Mouse (Mus musculus): ENCODE results near the gene Glis3.

DNA sequence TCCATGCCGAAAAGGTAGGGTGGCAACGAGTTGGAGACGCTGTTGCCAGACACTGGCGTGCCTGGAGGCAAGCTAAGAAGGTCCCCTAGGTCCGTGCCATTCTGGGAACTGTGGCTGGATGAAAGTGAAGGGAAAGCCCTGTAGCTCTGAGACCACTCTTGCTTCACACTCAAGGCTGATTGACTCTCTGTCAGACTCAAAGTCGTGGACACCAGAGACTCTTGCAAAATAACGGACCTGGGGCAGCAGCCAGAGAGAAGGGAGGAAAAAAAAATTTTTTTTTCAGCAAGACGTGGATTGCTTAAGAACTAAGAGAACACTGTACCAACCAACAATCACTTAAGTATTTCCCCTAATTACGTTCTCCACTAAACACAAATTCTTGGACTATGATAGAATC, 148.1 kb downstream of the Glis3 start:
- TF ChIP-seq TAL1 (IDR thresholded peaks at IDR 0.05; ENCODE audit: low read length) (no peak), GATA1 (IDR thresholded peaks at IDR 0.05; ENCODE audit: low read length) (no peak)
